Mouse (Mus musculus): ENCODE results near the gene Nxpe4.
"Not testable (repeated sequence)": the region's sequence is repeated elsewhere in the genome, so short reads cannot be mapped to it uniquely, and the experiment has no call there.

Gene Nxpe4

GRCm38 (mm10) chr9:48417366-48417765, 255.5 kb downstream of the Nxpe4 start:
- not testable (repeated sequence) for DNase-seq

GRCm38 (mm10) chr9:48417994-48418393, 256.2 kb downstream of the Nxpe4 start:
- no peak for DNase-seq

GRCm38 (mm10) chr9:48418397-48418796, 256.6 kb downstream of the Nxpe4 start:
- DNase-seq, result no peak

- DNase-seq, result no peak
Observed at GRCm38 (mm10) chr9:48418829-48419228, 257.0 kb downstream of the Nxpe4 start.

GRCm38 (mm10) chr9:48420437-48420836, 258.6 kb downstream of the Nxpe4 start:
- no peak for DNase-seq

- DNase-seq, result no peak
Observed at GRCm38 (mm10) chr9:48421029-48421428, 259.2 kb downstream of the Nxpe4 start.

DNA sequence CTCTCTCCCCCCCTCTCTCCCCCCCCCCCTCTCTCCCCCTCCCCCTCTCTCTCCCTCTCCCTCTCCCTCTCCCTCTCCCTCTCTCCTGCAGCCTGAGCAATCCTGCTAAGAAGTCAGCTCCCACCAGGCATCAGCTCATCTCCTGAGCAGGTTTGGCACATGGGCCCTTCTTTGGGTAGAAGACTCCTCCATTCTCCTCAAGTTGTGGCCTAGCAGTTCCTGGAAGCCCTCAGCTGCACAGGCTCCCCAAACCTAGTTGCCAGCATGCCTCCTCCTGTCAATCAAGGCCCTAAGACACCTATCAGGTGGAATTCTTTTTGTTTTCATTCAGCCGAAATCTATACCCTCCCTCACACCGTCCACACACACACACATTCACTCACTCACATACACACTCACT, 259.7 kb downstream of the Nxpe4 start:
- no peak for DNase-seq

DNA sequence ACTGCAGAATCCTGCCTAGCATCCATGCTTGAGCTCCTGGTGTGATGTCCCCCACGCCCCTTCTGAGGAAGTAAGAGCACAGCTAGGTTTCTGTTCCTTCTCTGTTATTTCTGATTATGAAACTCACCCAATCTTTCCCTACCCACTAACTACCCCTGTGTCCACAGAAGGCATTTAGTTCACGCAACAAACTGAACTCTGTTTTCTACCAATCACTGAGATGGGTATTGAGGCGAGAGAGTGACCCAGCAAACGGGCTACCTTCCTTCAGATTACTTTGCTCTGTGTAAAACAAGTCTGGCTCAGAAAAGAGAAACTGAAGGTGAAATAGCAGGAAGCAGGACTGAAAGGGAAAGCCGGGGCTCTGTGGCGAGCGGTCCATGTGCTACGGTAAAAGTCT, 260.6 kb downstream of the Nxpe4 start:
- no peak for DNase-seq

GRCm38 (mm10) chr9:48423256-48423655, 261.4 kb downstream of the Nxpe4 start:
- no peak for DNase-seq

DNA sequence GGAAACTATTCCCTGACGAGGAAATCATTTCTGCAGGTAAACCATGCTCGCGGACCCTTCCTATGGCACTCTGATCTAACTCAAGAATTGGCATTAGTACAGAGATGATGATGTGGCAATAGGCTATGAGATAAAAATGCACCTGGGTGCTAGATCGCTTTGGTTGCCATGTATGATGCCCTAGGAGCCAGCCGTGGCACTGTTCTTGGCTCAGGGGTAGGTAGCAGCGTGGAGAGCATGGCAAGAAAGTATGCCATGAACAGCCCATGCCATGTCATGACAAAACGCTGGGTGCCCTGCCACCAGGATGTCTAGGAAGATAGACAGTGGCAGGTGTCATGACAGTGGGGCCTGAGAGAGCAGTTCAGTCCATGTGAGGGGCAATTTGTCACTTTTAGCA, 265.4 kb downstream of the Nxpe4 start:
- no peak for DNase-seq

- DNase-seq, result no peak
Observed at GRCm38 (mm10) chr9:48432449-48432848, 270.6 kb downstream of the Nxpe4 start.

DNA sequence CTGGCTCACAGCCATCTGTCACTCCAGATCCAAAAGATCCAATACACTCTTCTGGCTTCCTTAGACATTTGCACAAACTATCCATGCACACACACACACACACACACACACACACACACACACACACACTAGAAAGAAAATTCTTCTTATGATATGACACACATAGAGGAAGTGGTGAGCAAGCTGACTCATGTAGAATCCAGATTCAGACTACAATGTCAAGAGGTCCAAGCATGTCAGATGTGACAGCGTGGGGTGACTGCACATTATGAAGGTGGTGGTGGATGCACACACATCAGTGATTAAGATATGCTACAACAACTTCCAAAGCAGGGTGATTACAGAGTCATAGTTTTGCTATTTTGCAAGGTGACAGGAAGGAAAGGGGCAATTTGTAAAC, 282.1 kb downstream of the Nxpe4 start:
- DNase-seq, result no peak

GRCm38 (mm10) chr9:48444821-48445220, 283.0 kb downstream of the Nxpe4 start:
- DNase-seq, result no peak

- peak in 1 of 2 experiments; percentile 7 for DNase-seq
Observed at GRCm38 (mm10) chr9:48447783-48448209, 286.0 kb downstream of the Nxpe4 start.

Data from cerebellum, adult 18-20 months (tissue).